Mouse (Mus musculus): Measurements from ENCODE around the gene Ism2. TPM values are rescaled to one million over a fixed set of nuclear protein-coding genes. Genes with fewer than 3 reads are reported as not detected.
A peak's percentile ranks its signal among the peaks of the same experiment; 100 is the strongest.

Ism2 gene
- polyA plus RNA-seq, 1 experiment, result 0.23 TPM

- no peak overlapping the region for H3K27ac ChIP-seq (ENCODE audit: control insufficient read depth, insufficient read depth, low read depth, low read length)
- H3K4me1 ChIP-seq (ENCODE audit: control insufficient read depth, insufficient read depth, low read length), result no peaks in the 10 kb centered on the region
- H3K27me3 ChIP-seq (ENCODE audit: control insufficient read depth, insufficient read depth, low read length), result no peaks in the 10 kb centered on the region
- H3K4me3 ChIP-seq (ENCODE audit: control insufficient read depth, low read depth, low read length), result peak overlapping the region; percentile 67
- peaks cover 9% of the 10 kb centered on the region for H3K36me3 ChIP-seq (ENCODE audit: control insufficient read depth, insufficient read depth, low read length)
- no peak for TF ChIP-seq CTCF (IDR thresholded peaks at IDR 0.05; ENCODE audit: control insufficient read depth, insufficient read depth, insufficient replicate concordance, low read depth, low read length)
Observed at GRCm38 (mm10) chr12:87236882-87237483, 62.5 kb downstream of the Ism2 start.

- Histone ChIP-seq H3K27ac (ENCODE audit: control insufficient read depth, insufficient read depth, low read depth, low read length) (no peak overlapping the region), H3K27me3 (ENCODE audit: control insufficient read depth, insufficient read depth, low read length) (no peaks in the 10 kb centered on the region), H3K36me3 (ENCODE audit: control insufficient read depth, insufficient read depth, low read length) (no peaks in the 10 kb centered on the region), H3K4me1 (ENCODE audit: control insufficient read depth, insufficient read depth, low read length) (no peaks in the 10 kb centered on the region), H3K4me3 (ENCODE audit: control insufficient read depth, low read depth, low read length) (no peak overlapping the region)
- no peak for TF ChIP-seq POLR2A (IDR thresholded peaks at IDR 0.05; ENCODE audit: control insufficient read depth, low read depth, low read length)
- TF ChIP-seq CTCF (IDR thresholded peaks at IDR 0.05; ENCODE audit: control insufficient read depth, insufficient read depth, insufficient replicate concordance, low read depth, low read length), result no peak
Observed at GRCm38 (mm10) chr12:87230379-87230895, 69.1 kb downstream of the Ism2 start.

GRCm38 (mm10) chr12:87229633-87230032 lies 69.9 kb downstream of the Ism2 start:
- H3K36me3 ChIP-seq (ENCODE audit: control insufficient read depth, insufficient read depth, low read length), result no peaks in the 10 kb centered on the region
- no peak for TF ChIP-seq POLR2A (IDR thresholded peaks at IDR 0.05; ENCODE audit: control insufficient read depth, low read depth, low read length)
- TF ChIP-seq CTCF (IDR thresholded peaks at IDR 0.05; ENCODE audit: control insufficient read depth, insufficient read depth, insufficient replicate concordance, low read depth, low read length), result no peak
- no peak overlapping the region for H3K27ac ChIP-seq (ENCODE audit: control insufficient read depth, insufficient read depth, low read depth, low read length)
- H3K4me1 ChIP-seq (ENCODE audit: control insufficient read depth, insufficient read depth, low read length), result no peaks in the 10 kb centered on the region
- H3K4me3 ChIP-seq (ENCODE audit: control insufficient read depth, low read depth, low read length), result no peak overlapping the region
- no peaks in the 10 kb centered on the region for H3K27me3 ChIP-seq (ENCODE audit: control insufficient read depth, insufficient read depth, low read length)

Other genes with a start within 250 kb of the Ism2 start
- 1.5 and 2.0 TPM in 2 replicates for gene Ngb, start 197.2 kb downstream of the Ism2 start, polyA plus RNA-seq (2012; rRNA removed)
- 76.4 and 81.4 TPM in 2 replicates for gene Gstz1, start 152.5 kb downstream of the Ism2 start, polyA plus RNA-seq (2012; rRNA removed)
- gene Pomt2, start 151.7 kb downstream of the Ism2 start, polyA plus RNA-seq (2012; rRNA removed), result 66.1 and 69.6 TPM in 2 replicates
- 20.3 and 27.1 TPM in 2 replicates for gene Samd15, start 100.0 kb downstream of the Ism2 start, polyA plus RNA-seq (2012; rRNA removed)
- 2.9 and 3.3 TPM in 2 replicates for gene Tmed8, start 99.3 kb downstream of the Ism2 start, polyA plus RNA-seq (2012; rRNA removed)
- 68.5 and 75.4 TPM in 2 replicates for gene Noxred1, start 61.0 kb downstream of the Ism2 start, polyA plus RNA-seq (2012; rRNA removed)
- gene Vipas39, start 33.4 kb downstream of the Ism2 start, polyA plus RNA-seq (2012; rRNA removed), result 19.8 and 22.1 TPM in 2 replicates
- 47.8 and 50.4 TPM in 2 replicates for gene Ahsa1, start 33.2 kb downstream of the Ism2 start, polyA plus RNA-seq (2012; rRNA removed)
- 9.1 and 9.4 TPM in 2 replicates for gene Sptlc2, start 88.7 kb upstream of the Ism2 start, polyA plus RNA-seq (2012; rRNA removed)
- 38.2 and 41.0 TPM in 2 replicates for gene Slirp, start 144.2 kb upstream of the Ism2 start, polyA plus RNA-seq (2012; rRNA removed)
- 12.8 and 15.0 TPM in 2 replicates for gene Alkbh1, start 144.3 kb upstream of the Ism2 start, polyA plus RNA-seq (2012; rRNA removed)
- gene Snw1, start 172.6 kb upstream of the Ism2 start, polyA plus RNA-seq (2012; rRNA removed), result 15.9 and 16.4 TPM in 2 replicates
- not detected in 2 replicates for gene Gm5788, start 195.0 kb upstream of the Ism2 start, polyA plus RNA-seq (2012; rRNA removed)
- gene Gm8300, start 214.6 kb upstream of the Ism2 start, polyA plus RNA-seq (2012; rRNA removed), result not detected in 2 replicates